Mouse (Mus musculus) limb, embryonic 14.5 days (tissue): Measurements from ENCODE around the gene Reps1. TPM values are rescaled to one million over a fixed set of nuclear protein-coding genes. Genes with fewer than 3 reads are reported as not detected.

Experiments
- ATAC-seq: fragments of 200-750 bp; cut with Nextera tagmentation; 2 replicates; pipeline ENCODE4 v1.8.0; 2017; ENCODE audit warnings: low read depth, moderate number of reproducible peaks, moderate TSS enrichment; ENCODE audit not compliant: low FRiP score
- DNase-seq: peaks from one replicate; pipeline ENCODE4 v3.0.0-alpha.2; 2015; ENCODE audit warnings: low spot score
- H3K27ac ChIP-seq: fragments of 300-500 bp; sonication (generic); replicated peaks from 2 replicates; pipeline ENCODE4 v1.5.1; 2014; ENCODE audit warnings: low read depth, mild to moderate bottlenecking, low read length, moderate library complexity, mixed read lengths
- H3K27me3 ChIP-seq: fragments of 300-500 bp; sonication (generic); 2 replicates; pipeline ENCODE4 v1.6.1; 2014; ENCODE audit warnings: low read length, mixed read lengths; ENCODE audit not compliant: control insufficient read depth, insufficient read depth
- H3K36me3 ChIP-seq: fragments of 300-500 bp; sonication (generic); 2 replicates; pipeline ENCODE4 v1.6.1; 2014; ENCODE audit warnings: mild to moderate bottlenecking, low read length, moderate library complexity, mixed read lengths; ENCODE audit not compliant: control insufficient read depth, insufficient read depth
- H3K4me1 ChIP-seq: fragments of 300-500 bp; sonication (generic); 2 replicates; pipeline ENCODE4 v1.6.1; 2014; ENCODE audit warnings: antibody characterized with exemption, low read length, mixed read lengths; ENCODE audit not compliant: control insufficient read depth, insufficient read depth
- H3K4me2 ChIP-seq: fragments of 300-500 bp; sonication (generic); replicated peaks from 2 replicates; pipeline ENCODE4 v1.6.1; 2014; ENCODE audit warnings: low read depth, mild to moderate bottlenecking, low read length, moderate library complexity; ENCODE audit not compliant: severe bottlenecking
- H3K4me3 ChIP-seq: fragments of 300-500 bp; sonication (generic); replicated peaks from 2 replicates; pipeline ENCODE4 v1.5.1; 2014; ENCODE audit warnings: low read length
- H3K9ac ChIP-seq: fragments of 300-500 bp; sonication (generic); 2 replicates; pipeline ENCODE4 v1.6.1; 2014; ENCODE audit warnings: mild to moderate bottlenecking, low read depth, low read length, moderate library complexity; ENCODE audit not compliant: severe bottlenecking
- H3K9me3 ChIP-seq: fragments of 300-500 bp; sonication (generic); 2 replicates; pipeline ENCODE4 v1.6.1; 2016; ENCODE audit warnings: low read length; ENCODE audit not compliant: control insufficient read depth
- POLR2A ChIP-seq: fragments of 200-500 bp; IDR thresholded peaks from 2 replicates; pipeline ENCODE4 v1.8.0; 2012; ENCODE audit warnings: inconsistent platforms, mild to moderate bottlenecking, moderate library complexity, borderline replicate concordance; ENCODE audit not compliant: insufficient read depth, insufficient read length; ENCODE audit errors: extremely low read depth
- WGBS: fragments of 180-500 bp; shearing (Covaris S2); extraction: QIAGEN DNeasy Blood & Tissue Kit; methylation state at CpG from one replicate; pipeline ENCODE4 v1.1.7; 2014; 5-methylcytosine and 5-hydroxymethylcytosine counted together
- polyA plus RNA-seq, 2 experiments: library from polyadenylated mRNA; depleted of rRNA in 1 of 2; stranded (reverse) in 1 of 2; unstranded in 1 of 2; fragments of >200 nt; fragmentation: Nextera tagmentation in 1 of 2; extraction: Ambion mirVana in 1 of 2; gene quantifications; 2 replicates each; pipeline versions ENCODE4 v1.2.1 to v1.2.3; 2012 to 2014

Gene Reps1
- polyA plus RNA-seq, 2 experiments: 31.8 to 82.3 TPM

- H3K27me3 ChIP-seq: no peaks in the 10 kb centered on the region
- H3K4me1 ChIP-seq: peaks cover 15% of the 10 kb centered on the region; the same call in 1 of the 2 replicates
- H3K27ac ChIP-seq: no peak overlapping the region
- WGBS: 81% methylated on average over 2 of the region's 2 CpGs
- no peak overlapping the region for H3K9ac ChIP-seq
- no peak overlapping the region for H3K4me2 ChIP-seq
- DNase-seq (no peak), ATAC-seq (no peak)
- H3K4me3 ChIP-seq: no peak overlapping the region
- TF ChIP-seq POLR2A: no peak
- H3K36me3 ChIP-seq: no peaks in the 10 kb centered on the region
- H3K9me3 ChIP-seq: no peaks in the 10 kb centered on the region
These were observed 13.9 kb downstream of the Reps1 start for GRCm38 (mm10) chr10:18069576-18069975.

- Histone ChIP-seq H3K27me3 (no peaks in the 10 kb centered on the region), H3K4me2 (no peak overlapping the region), H3K4me1 (peaks cover 15% of the 10 kb centered on the region; the same call in 1 of the 2 replicates), H3K27ac (no peak overlapping the region), H3K36me3 (no peaks in the 10 kb centered on the region), H3K4me3 (no peak overlapping the region), H3K9ac (no peak overlapping the region), H3K9me3 (no peaks in the 10 kb centered on the region)
- DNase-seq (no peak), ATAC-seq (no peak)
- WGBS: 75% methylated on average over 3 of the region's 3 CpGs
- no peak for TF ChIP-seq POLR2A
These were observed 14.5 kb downstream of the Reps1 start for GRCm38 (mm10) chr10:18070144-18070543.

- Histone ChIP-seq H3K36me3 (no peaks in the 10 kb centered on the region), H3K4me3 (no peak overlapping the region), H3K9me3 (no peaks in the 10 kb centered on the region), H3K4me1 (peaks cover 15% of the 10 kb centered on the region; the same call in 1 of the 2 replicates), H3K27me3 (no peaks in the 10 kb centered on the region), H3K27ac (no peak overlapping the region), H3K4me2 (no peak overlapping the region), H3K9ac (no peak overlapping the region)
- DNase-seq (no peak), ATAC-seq (no peak)
- no peak for TF ChIP-seq POLR2A
- WGBS: 66% methylated on average over 2 of the region's 2 CpGs
These were observed 15.0 kb downstream of the Reps1 start for GRCm38 (mm10) chr10:18070616-18071015.

GRCm38 (mm10) chr10:18072871-18073270 is 17.2 kb downstream of the Reps1 start:
- no peak overlapping the region for H3K9ac ChIP-seq
- no peak for TF ChIP-seq POLR2A
- H3K4me3 ChIP-seq: no peak overlapping the region
- H3K27ac ChIP-seq: no peak overlapping the region
- DNase-seq: no peak
- H3K36me3 ChIP-seq: no peaks in the 10 kb centered on the region
- no peak overlapping the region for H3K4me2 ChIP-seq
- H3K9me3 ChIP-seq: no peaks in the 10 kb centered on the region
- WGBS: 69% methylated on average over 3 of the region's 3 CpGs
- peaks cover 12% of the 10 kb centered on the region; the same call in 1 of the 2 replicates for H3K4me1 ChIP-seq
- ATAC-seq: no peak
- H3K27me3 ChIP-seq: no peaks in the 10 kb centered on the region

GRCm38 (mm10) chr10:18074383-18075075 is 18.9 kb downstream of the Reps1 start:
- ATAC-seq (no peak), DNase-seq (no peak)
- Histone ChIP-seq H3K9me3 (no peaks in the 10 kb centered on the region), H3K4me2 (no peak overlapping the region), H3K4me1 (peaks cover 9% of the 10 kb centered on the region; the same call in 1 of the 2 replicates), H3K9ac (no peak overlapping the region), H3K4me3 (no peak overlapping the region), H3K36me3 (no peaks in the 10 kb centered on the region), H3K27ac (no peak overlapping the region), H3K27me3 (no peaks in the 10 kb centered on the region)
- no peak for TF ChIP-seq POLR2A
- WGBS: 81% methylated on average over 5 of the region's 5 CpGs

- DNase-seq (no peak), ATAC-seq (no peak)
- Histone ChIP-seq H3K36me3 (no peaks in the 10 kb centered on the region), H3K27me3 (no peaks in the 10 kb centered on the region), H3K4me3 (no peak overlapping the region), H3K4me1 (no peaks in the 10 kb centered on the region), H3K9me3 (no peaks in the 10 kb centered on the region), H3K9ac (no peak overlapping the region), H3K4me2 (no peak overlapping the region), H3K27ac (no peak overlapping the region)
- 95% methylated on average over 6 of the region's 6 CpGs for WGBS
- TF ChIP-seq POLR2A: no peak
These were observed 20.2 kb downstream of the Reps1 start for GRCm38 (mm10) chr10:18075845-18076244.
